9 mouse cellular contexts compared by ENCODE assay signal in the genomic region with DNA sequence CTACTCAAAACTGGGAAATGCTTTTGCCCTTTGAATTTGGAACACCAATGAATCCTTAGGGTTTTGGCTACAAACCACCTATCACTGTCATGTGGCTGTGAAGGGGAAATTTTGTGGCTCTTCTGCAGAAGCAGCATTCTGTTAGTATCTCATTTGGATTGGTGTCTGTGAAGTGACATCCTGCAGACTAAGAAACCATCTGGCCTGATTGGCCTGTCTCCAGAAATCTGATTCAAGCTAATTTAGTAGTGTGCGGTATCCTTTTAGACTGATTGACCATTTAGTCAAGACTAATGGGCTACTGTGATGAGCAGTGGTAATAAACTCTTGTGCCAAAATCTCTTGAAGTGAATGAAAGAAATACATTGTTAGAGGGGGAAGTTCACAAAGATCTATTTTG.
DNase-seq lines count a peak whose midpoint lies in the region; ATAC-seq and TF ChIP-seq lines count a peak whose summit lies in the region.
"Had no signal": no experiment of that assay in that cellular context is flagged by ENCODE, and none has a peak within 500 bp of the region (broad histone marks: within the 10 kb centered on the region; RNA-seq: fewer than 3 reads in every experiment).

No protein-coding gene starts in this region.

- peak; percentile 6 to 38 for DNase-seq in left cerebral cortex, postnatal 36 days (ENCODE audit: low spot score in 2 of 2)
- DNase-seq in ovary, adult 18-20 months (ENCODE audit: low spot score) = no peak
- DNase-seq in gastrocnemius, adult 2 months = no peak
- no peak for DNase-seq in gastrocnemius, postnatal 14 days

- H3K4me3 ChIP-seq in intestine, embryonic 16.5 days (ENCODE audit: low read length) = no peak overlapping the region
- H3K4me3 ChIP-seq in intestine, postnatal 0 days (ENCODE audit: low read depth, low read length) = no peak overlapping the region
- H3K4me3 ChIP-seq in hindbrain, embryonic 16.5 days (ENCODE audit: low read length) = no peak overlapping the region
- H3K4me3 ChIP-seq in gastrocnemius, adult 2 months = no peak overlapping the region

- H3K27me3 ChIP-seq in intestine, embryonic 16.5 days (replicated peaks; ENCODE audit: control insufficient read depth, insufficient read depth, low read length) = no peaks in the 10 kb centered on the region
- H3K27me3 ChIP-seq in intestine, postnatal 0 days (replicated peaks; ENCODE audit: control insufficient read depth, insufficient read depth, low read length) = no peaks in the 10 kb centered on the region
- H3K27me3 ChIP-seq in hindbrain, embryonic 16.5 days (replicated peaks; ENCODE audit: control insufficient read depth, insufficient read depth, low read length) = no peaks in the 10 kb centered on the region

- TF ChIP-seq CTCF in intestine, postnatal 0 days (IDR thresholded peaks at IDR 0.05; ENCODE audit: low read depth) = no peak
- TF ChIP-seq CTCF in gastrocnemius, adult 2 months (IDR thresholded peaks at IDR 0.05) = no peak

- no peaks in the 10 kb centered on the region for H3K9me3 ChIP-seq in intestine, embryonic 16.5 days (ENCODE audit: control insufficient read depth, low read length)
- 0 out of 2 replicates have a peak, but pooled peaks cover 2% of the 10 kb centered on the region for H3K9me3 ChIP-seq in intestine, postnatal 0 days (ENCODE audit: control insufficient read depth)
- no peaks in the 10 kb centered on the region for H3K9me3 ChIP-seq in hindbrain, embryonic 16.5 days (ENCODE audit: control insufficient read depth, low read length)

- H3K9ac ChIP-seq in intestine, embryonic 16.5 days (ENCODE audit: low read depth, low read length) = no peak overlapping the region
- H3K9ac ChIP-seq in intestine, postnatal 0 days (ENCODE audit: low read depth, low read length) = no peak overlapping the region
- H3K9ac ChIP-seq in hindbrain, embryonic 16.5 days (ENCODE audit: low read depth, low read length) = no peak overlapping the region
- H3K9ac ChIP-seq: liver, embryonic 14.5 days had no signal

- H3K27ac ChIP-seq in intestine, embryonic 16.5 days (ENCODE audit: low read length) = no peak overlapping the region
- no peak overlapping the region for H3K27ac ChIP-seq in intestine, postnatal 0 days (ENCODE audit: low read depth, low read length)
- no peak overlapping the region for H3K27ac ChIP-seq in hindbrain, embryonic 16.5 days (ENCODE audit: low read depth, low read length)
- no peak overlapping the region for H3K27ac ChIP-seq in gastrocnemius, adult 2 months
- H3K27ac ChIP-seq: liver, embryonic 14.5 days had no signal

- no peak overlapping the region for H3K4me2 ChIP-seq in intestine, embryonic 16.5 days (ENCODE audit: low read depth, low read length)
- no peak overlapping the region for H3K4me2 ChIP-seq in intestine, postnatal 0 days (replicated peaks; ENCODE audit: low read depth)
- H3K4me2 ChIP-seq in hindbrain, embryonic 16.5 days (ENCODE audit: low read length) = no peak overlapping the region

- no peaks in the 10 kb centered on the region for H3K4me1 ChIP-seq in intestine, embryonic 16.5 days (ENCODE audit: control insufficient read depth, insufficient read depth, low read length)
- no peaks in the 10 kb centered on the region for H3K4me1 ChIP-seq in intestine, postnatal 0 days (replicated peaks; ENCODE audit: control insufficient read depth, insufficient read depth, low read length)
- no peaks in the 10 kb centered on the region for H3K4me1 ChIP-seq in hindbrain, embryonic 16.5 days (ENCODE audit: control insufficient read depth, insufficient read depth, low read depth, low read length)

- intact Hi-C loops in left cerebral cortex, postnatal 36 days (cut with DNase I) = no loop called here
- intact Hi-C loops in gastrocnemius, adult 2 months (cut with DNase I) = no loop called here
- intact Hi-C loops in gastrocnemius, postnatal 14 days (cut with DNase I; ENCODE audit: low total_unique reads) = no loop called here

- no peaks in the 10 kb centered on the region for H3K36me3 ChIP-seq in intestine, embryonic 16.5 days (ENCODE audit: control insufficient read depth, insufficient read depth, low read length)
- no peaks in the 10 kb centered on the region for H3K36me3 ChIP-seq in intestine, postnatal 0 days (ENCODE audit: control insufficient read depth, insufficient read depth)
- no peaks in the 10 kb centered on the region for H3K36me3 ChIP-seq in hindbrain, embryonic 16.5 days (ENCODE audit: control insufficient read depth, insufficient read depth, low read length)

- 0 out of 2 replicates have a peak, but pooled peaks have one; percentile 31 for ATAC-seq in intestine, embryonic 16.5 days
- ATAC-seq in intestine, postnatal 0 days = no peak
- ATAC-seq in cerebellum, adult (ENCODE audit: insufficient number of reproducible peaks, low FRiP score, low TSS enrichment) = peak; percentile 89
- peak; percentile 94 for ATAC-seq in hindbrain, embryonic 16.5 days

- WGBS in intestine, embryonic 16.5 days = 57% methylated on average over 1 of the region's 1 CpGs
- 66% methylated on average over 1 of the region's 1 CpGs for WGBS in intestine, postnatal 0 days
- 39% methylated on average over 1 of the region's 1 CpGs for WGBS in hindbrain, embryonic 16.5 days

Comparison
In these comparisons a context has a peak if more than half of its experiments do, and no peak if none do; other contexts are left out.
1. DNase-seq: peak in left cerebral cortex, postnatal 36 days (2 of 2); none in ovary, adult 18-20 months (single experiment), gastrocnemius, adult 2 months (single experiment) and gastrocnemius, postnatal 14 days (single experiment).